Mouse (Mus musculus): ENCODE data around the gene Bcl11a.

Bcl11a gene

DNA sequence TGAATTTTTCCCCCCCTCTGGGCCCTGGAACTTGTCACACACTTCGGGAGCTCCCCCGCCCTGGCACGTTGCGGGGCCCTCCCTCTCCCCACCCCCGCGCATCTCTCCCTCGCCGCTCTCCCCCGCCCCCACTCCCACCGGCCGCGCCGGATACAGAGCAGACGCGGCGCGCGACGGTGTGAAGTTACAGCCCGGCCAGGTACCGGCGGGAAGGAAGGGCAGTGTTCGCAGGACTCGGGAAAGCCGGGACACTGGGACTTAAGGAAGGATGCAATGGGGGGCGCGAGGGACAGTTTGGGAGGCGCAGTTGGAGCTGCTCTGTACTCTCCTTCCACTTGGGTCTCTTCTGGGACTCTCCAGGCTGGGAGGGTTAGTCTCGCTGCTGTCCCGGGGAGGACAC is 2.7 kb downstream of the Bcl11a start:
- no peak for DNase-seq (ENCODE audit: low read depth)

DNA sequence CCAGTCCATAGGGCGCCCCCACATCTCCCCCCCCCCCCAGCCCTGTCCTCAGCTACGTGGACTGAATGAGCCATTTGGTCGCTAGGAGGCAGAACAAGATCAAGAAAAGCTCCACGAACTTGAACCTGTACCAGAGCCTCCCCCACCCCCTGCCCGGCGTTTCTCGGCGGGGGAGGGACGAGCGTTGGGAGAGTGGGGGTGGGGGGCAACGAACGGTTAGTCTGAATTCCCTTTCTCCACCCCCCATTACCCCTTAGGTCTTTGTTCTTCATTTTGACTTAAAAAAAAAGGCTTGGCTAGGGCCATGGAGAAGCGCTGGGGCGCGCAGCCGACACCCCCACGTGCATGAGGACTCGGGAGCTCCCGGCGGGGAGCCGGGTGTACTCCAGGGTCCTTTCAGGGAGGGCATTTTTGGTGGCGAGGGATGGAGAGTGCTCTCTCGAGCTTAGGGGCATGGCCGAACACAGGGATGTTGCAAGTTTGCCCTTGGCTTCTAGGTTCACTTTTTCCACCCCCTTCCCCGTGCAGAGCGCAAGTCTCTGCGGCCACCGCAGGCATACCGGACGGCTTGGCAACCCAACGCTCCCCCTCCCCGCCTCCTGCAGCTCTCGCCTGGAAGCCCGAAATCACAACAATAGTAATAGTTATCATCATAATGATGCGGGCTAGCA is 3.3 kb downstream of the Bcl11a start:
- peak; percentile 40 for DNase-seq (ENCODE audit: low read depth)

DNA sequence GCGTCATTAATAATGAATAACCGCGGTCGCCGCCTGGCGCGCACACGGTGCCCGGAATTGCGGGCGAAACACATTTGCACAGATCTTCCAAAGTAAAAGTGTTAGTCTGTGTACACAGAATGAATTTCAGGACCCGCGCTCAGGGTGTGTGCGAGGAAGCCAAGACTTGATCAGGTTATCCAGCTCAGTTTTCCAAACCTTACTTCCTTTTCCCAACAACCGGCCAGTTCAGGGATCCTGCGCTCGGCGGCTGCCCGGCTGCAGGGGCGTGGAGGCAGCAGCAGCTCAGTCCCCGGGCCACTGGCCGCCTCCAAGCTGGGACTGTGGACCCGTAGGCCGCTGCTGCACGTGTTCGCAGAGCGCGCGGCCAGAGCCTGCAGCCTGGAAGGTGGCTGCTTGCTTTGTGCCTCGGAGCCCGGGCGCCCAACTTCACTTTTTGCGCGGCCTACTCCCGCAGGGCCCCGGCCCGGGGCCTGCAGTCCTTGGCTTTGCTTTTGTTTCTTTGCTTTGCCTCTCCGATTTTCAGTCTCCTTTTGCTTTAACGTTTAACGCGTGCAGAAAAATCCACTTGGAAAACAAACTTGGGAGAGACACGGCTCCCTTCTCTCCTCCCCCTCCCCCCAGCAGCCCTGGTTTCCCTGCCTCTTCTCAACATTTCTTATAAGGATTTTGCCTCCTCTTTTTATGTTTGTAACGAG is 4.0 kb downstream of the Bcl11a start:
- DNase-seq (ENCODE audit: low read depth) = no peak

DNA sequence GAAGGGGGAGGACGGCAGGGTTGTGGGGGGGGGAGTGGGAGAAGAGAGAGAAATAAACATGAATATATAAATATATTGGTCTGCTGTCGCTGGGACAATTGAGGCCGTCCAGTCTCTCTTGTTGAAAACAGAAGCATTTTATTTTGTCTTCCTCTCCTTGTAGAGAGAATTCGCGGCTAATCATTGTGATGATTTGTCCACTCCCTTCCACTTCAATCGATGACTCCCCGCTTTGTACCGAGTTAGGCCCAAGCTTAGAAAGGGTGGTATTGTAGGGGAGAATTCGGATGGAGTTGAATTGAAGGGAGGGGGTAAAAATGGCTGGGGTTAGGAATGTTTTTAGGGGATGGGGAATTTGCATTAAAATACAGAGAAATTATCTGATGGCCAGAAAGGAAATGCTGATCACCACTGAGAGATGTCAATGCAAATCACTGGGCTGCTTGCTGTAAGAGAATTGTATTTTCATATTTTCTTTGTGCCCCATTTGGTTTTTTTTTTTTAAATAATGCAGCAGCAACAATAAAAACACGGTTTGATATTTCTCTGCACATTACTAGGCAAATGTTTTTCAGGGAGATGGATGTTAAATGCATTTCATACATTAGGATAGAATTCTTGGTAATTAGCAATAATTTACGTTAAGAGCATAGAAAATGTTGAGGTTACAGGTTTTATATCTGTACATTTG is 4.7 kb downstream of the Bcl11a start:
- DNase-seq (ENCODE audit: low read depth) = no peak

DNA sequence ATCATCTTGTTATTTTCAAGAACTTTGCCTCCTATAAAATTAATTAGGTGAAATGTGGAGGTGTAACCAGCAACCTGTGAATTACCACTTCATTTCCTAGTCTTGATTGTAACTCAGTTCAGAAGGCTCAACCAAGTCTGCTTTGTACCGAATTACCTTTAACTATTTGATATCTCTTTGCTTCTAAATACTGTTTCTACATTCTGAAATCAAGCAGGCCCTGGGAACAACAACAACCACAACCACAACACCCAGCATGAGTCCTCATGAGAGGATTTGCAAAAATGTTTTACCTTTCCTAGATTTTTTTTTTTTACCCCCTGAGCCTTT is 5.2 kb downstream of the Bcl11a start:
- DNase-seq (ENCODE audit: low read depth) = no peak

DNA sequence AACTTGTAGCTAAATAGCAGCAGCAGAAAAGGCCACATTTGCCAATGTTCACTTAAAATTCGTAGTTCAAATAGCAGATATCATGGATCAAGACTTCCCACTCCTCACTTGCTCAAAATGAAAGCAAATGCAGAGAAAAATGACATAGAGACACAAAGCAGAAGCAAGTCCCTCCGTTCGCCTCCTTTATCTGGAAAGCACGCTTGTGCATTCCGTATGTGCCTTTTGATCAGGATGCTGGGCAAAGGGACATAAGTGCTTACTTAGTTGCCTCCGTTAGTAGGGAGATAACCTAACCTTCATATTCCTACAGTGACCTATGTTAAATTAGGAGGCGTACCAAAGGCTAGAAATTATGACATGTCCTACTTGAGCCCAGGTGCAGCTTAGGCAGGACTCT is 5.6 kb downstream of the Bcl11a start:
- DNase-seq (ENCODE audit: low read depth) = no peak

DNA sequence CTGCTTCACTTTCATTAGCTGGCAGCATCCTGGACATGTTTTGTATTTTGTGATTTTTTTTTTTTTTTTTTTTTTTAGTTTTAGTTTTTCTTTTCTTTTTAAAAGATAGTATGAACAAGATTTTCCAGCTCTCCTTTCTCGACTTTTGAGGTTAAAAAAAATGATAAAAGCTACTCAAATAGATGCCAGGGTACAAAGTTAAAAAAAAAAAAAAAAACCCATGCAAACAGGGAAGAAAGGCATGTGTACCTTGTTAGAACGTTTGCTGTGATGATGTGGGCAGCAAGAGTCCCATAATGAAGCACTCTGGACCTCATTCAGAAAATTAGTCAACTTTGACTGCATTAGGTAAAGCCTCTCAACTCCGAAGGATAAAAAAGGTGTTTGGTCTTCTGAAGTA is 6.2 kb downstream of the Bcl11a start:
- DNase-seq (ENCODE audit: low read depth) = no peak

DNA sequence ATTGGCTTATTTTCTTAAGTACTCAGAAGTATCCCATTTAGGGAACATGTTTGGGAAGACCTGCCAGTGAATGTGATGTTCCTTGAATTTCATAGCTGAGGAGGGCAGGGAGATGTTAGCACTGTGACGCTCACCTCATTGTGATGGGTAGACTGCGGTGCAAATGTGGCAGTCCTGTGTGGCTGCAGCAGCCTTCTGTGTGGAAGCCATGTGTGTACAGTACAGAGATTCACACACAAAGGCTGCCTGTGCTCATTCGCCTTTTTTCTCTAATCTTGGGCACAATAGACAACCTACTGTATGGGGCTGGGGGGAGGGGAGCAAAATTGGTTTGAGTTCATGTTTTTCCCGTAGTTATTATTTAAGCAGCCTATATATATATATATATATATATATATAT is 6.7 kb downstream of the Bcl11a start:
- DNase-seq (ENCODE audit: low read depth) = no peak

DNA sequence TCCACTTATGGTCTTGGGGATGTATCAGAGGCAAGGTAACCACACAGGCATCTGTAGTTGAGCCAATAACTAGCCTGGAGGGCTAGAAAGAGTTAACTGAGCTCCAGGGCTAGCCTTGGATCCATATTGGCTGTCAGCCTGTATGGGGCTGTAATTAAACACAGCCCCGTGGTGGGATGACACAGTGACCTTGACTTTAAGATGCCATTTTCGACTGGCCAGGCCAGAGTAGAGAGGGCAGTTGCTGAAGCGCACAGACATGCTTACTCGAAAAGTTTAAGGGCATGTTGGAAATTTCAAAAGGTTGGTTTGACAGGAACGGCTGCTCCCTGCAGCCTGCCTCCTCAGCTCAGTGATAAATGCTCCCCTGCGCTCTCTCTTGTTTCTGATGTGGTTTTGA is 8.1 kb downstream of the Bcl11a start:
- no peak for DNase-seq (ENCODE audit: low read depth)

DNA sequence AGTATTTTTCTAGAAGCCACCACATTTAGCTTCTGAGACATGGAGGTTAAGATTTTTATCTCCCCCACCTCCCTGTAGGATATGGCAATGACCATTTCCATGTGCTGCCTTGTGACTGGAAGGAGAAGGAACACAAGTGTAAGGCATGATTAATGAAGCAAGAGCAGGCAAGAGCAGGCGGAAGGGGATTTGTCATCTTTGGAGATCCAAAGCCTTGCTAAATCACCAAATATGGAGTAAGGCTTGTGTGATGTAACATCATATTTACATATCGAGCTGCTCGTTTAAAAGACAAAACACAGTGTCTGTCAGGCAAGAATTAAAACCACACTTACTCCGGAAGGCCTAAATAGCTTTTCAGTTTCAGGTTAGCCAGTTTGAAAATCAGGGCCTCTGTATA is 9.2 kb downstream of the Bcl11a start:
- no peak for DNase-seq (ENCODE audit: low read depth)

DNA sequence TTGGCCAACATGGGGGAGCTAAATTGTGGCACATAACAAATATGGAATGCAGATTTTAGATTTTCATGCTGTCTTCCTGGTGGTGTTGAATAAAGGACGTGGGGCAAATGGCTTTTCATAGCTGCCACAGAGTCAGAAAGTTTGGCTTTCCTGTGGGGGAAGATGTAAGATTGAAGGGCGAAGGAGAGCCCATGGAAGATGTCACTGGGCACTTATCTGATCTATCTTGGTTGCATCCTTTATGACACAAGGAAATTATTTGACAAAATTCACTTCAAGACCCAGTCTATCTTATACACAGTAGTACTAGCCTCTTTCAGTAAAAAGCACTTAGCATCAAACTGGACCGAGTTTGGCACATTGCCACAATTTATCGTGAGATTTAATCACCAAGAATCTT is 12.6 kb downstream of the Bcl11a start:
- no peak for DNase-seq (ENCODE audit: low read depth)

DNA sequence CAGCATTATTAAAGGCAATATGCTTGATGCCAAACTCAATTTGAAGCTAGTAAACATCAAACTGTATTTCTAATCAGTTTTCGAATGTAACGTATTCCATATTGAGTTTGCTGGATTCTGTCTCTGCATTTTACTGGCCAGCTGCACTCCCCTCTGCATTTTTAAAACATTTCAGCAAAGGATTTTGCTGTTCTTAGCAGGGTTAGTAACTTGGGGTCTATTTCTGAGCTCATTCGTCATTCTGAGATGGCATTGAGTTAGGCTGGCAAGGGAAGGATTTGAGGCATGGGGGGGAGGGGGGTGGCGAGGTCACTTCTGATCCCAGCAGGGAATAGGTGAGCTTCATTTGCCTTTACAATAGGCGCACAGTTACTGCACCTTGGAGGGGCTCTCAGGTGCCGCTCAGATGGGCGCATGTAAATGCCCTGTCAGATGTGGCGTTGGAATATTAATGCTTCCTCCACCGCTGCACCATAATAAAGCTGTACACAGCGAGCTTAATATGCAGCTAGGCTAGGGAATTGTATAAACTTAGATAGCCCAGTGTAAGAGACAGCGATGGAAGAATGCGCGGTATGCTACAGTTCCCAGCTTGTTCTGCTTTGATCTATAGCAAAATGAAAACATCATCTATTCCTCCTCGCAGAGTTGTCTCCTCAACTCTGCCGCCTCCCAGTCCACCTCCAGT is 13.7 kb downstream of the Bcl11a start:
- no peak for DNase-seq (ENCODE audit: low read depth)

DNA sequence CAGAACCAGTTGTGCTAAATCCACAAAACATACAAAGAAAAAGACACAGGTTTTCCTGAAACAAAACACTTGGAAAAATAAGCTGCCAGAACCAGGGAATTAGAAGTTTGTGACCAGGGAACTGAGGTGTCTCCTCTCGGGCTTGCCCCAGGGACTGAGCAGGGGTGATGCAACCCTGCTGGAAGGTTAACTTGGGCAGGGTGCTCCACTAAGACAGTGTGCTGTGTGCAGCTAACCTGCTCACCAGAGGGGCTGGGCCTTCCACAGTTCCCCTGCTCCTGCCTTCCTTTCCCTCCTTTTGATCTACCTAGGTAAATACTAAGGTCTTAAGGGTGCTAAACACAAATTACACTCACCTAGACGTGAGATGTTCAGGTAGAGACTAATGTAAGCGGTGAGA is 14.8 kb downstream of the Bcl11a start:
- no peak for DNase-seq (ENCODE audit: low read depth)

DNA sequence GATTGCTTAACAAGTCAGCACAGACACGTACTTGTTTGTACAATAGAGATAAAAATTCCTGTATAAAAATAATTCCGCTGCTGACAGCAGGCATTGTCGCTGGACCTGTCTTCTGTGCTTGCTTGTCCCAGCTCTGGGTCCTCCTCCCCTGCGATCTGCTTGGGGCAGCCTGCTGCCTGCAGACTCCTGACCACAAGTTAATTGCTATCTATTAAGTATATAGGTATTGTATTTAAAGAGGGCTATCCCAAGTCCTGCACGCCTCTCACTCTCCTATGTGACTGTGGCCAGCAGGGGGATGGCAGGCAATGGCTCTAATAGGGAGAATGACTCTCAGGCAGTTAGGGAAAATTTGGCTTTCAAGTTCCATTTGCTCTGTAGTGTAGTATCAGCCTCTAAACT is 16.2 kb downstream of the Bcl11a start:
- no peak for DNase-seq (ENCODE audit: low read depth)

DNA sequence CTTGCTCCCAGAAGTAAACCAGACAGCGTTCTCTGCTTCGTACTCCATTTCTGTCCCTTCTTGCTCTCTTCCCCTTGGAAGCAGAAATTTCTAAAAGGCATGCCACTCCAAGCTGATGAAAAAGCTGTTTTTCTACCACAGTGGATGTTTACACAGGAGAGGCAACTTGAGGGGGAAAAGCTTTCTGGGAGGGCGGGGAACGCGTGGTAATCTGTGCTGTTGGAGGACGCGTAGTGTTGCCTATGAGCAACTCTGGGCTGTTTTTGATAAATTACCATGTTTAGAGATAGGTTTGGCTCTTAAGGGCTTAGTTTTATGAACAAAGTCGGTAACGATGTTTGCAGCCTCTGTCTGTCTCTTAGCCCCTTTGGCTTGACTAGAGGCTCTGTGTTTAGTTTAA is 17.4 kb downstream of the Bcl11a start:
- DNase-seq (ENCODE audit: low read depth) = no peak

DNA sequence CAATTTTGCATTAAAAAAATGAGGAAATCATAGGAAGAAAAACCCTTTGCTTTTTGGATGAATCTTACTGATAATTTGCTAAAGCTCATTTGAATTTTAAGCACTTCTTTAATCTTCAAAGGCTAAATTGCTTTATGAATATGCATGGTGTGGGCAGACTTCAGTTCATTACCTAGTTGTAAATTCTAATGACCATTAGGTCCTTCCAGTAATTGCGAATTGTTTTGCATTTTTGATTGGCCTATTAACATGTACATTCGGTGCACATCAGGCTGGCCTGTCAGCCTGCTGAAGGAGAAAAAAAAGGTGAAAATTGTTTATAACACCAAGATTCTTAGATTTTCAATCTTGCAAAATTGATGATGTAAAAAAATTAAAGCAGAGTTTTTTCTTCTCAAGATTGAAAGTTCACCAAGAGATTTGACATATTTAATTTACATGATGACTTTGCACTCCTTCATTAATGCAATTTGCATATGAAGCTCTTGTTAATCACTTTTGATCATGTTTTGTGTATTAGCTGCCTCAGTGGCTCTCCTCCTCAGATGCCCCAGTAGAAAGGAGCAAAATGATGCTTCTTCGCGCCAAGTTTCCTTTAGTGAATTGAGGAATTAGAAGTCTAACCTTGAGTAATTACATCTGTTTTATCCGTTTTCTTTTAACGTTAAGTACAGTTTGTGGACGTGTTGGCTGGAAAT is 17.9 kb downstream of the Bcl11a start:
- no peak for DNase-seq (ENCODE audit: low read depth)

DNA sequence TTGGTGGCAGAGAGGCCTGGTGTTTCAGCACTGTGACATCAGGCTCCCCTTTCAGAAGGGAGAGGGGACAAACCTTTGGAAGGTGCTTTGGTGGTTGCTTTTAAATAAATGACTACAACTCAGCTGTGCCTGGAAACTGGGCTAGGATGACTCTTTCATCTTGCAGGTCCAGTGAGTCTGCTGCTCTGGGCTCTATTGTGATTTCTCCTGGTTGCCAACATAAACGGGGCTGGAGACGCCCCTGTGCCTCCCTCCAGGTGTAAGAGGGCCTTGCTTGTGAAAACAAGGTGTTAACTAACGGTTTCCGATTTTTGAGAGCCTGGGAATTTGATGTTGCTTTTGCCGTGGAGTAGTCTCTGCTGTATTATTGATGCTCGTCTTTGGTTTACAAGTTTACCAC is 18.6 kb downstream of the Bcl11a start:
- DNase-seq (ENCODE audit: low read depth) = no peak

DNA sequence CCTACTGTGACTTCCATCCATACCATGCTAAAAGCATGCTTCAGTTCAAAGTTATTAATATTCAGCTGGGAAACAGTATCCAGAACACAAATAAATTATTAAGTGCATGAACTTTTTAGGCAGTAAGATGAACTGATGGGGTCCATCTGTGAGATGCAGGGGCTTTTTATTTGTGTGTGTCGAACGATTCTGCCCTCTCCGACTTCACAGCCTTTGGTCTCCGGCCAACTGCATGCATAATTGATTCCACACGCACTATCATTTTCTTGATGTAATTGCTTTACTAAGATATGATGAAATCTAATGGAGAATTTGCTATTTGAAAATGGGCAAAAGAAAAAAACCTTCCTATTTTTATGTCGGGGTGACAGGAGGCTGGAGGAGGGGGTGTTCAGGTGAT is 19.2 kb downstream of the Bcl11a start:
- DNase-seq (ENCODE audit: low read depth) = no peak

DNA sequence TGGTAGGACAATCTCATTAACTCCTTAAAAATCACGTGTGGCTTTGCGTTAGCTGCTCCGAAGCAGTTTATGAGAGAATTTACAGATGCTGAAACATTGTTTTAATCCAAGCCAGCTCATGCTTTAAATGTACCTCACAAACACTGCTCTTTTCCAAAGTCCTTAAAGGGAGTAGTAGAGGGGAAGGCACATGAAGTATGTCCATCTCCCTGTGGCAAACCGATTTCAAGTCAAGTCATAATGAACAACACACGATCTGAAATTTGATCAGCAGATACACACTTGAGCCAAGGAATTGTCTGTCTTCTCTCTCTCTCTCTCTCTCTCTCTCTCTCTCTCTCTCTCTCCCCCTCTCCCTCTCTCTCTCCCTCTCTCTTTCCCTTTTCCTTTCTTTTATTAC is 20.2 kb downstream of the Bcl11a start:
- DNase-seq (ENCODE audit: low read depth) = no peak

DNA sequence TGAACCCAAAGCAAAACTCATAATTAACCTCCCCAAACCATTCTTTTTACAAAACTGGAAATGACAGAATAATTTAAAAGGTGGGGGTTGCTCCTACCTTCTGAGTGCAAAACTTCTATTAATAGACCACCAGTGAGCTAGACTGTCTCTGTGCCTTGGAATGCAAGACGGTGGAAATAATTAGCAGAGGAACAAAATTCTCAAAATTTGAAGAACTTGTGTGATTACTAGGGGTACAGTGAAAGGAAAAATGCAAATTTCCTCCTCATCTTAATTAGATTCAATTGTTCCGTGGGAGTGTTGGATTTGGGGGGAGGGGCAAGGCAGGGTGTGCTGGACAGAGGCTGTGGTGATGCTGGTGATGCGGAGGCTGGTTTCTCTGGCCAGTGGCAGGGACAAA is 20.8 kb downstream of the Bcl11a start:
- no peak for DNase-seq (ENCODE audit: low read depth)

DNA sequence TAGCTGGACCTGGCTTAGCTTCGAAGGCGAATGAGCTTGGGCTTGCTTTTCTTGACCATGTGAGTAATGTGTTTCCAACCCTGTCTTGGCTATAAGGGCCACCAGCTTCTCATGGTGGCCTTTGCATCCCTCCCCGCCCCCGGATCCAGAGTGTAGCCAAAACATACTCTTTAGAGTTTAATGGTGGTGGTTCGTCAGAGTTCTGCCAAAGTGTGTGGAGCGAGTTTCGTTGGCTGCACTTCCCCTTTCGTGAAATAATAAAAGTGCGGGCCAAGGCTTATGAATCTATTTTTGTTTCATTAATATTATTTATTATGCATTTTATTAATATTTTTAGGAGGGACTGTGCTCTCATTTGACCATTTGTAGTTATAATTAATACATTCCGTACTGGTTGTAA is 21.4 kb downstream of the Bcl11a start:
- DNase-seq (ENCODE audit: low read depth) = no peak

DNA sequence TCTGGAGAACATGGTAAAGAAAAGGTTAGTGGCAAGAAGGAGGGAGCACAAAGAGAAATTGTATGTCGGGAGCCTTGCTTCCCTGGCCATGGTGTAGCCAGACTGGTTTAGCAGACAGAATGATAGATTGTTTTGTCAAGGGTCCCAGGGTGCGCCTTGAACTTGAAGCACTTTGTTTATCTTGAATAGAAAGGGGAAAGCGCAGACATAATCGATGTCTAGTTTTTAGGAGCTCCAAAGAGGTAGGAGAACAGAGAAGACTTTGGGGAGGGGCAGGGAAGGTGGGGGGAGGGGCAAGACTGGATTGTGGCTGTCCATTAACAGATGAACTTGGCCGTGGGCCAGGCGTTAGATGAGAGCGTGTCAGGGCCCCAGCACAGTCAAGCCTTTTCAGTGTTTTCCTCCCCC is 22.0 kb downstream of the Bcl11a start:
- DNase-seq (ENCODE audit: low read depth) = no peak

Measured in NIH3T3 (cell line).